Mouse (Mus musculus): Measurements from ENCODE around the gene Gapdh.

- TF ChIP-seq CTCF (IDR thresholded peaks at IDR 0.05; ENCODE audit: borderline replicate concordance, insufficient read depth, low read depth, low read length) (no peak), POLR2A (IDR thresholded peaks at IDR 0.05; ENCODE audit: borderline replicate concordance, insufficient read depth, low read length) (no peak)
These were observed 30.0 kb upstream of the Gapdh start for GRCm38 (mm10) chr6:125196301-125196700.

All from cerebellum, adult 2 months (tissue).